Mouse (Mus musculus) adrenal gland, postnatal 4 days (tissue): ENCODE results near the gene Hist1h1t. TPM values are rescaled to one million over a fixed set of nuclear protein-coding genes. Genes with fewer than 3 reads are reported as not detected.
"Not testable (repeated sequence)": the region's sequence is repeated elsewhere in the genome, so short reads cannot be mapped to it uniquely, and the experiment has no call there.

ENCODE experiments used
- DNase-seq, 2 experiments: peaks; one replicate each; pipeline ENCODE4 v3.0.0; 2021 to 2022; ENCODE audit warnings: low spot score in 2 of 2, mixed read lengths in 2 of 2
- long read RNA-seq, 2 experiments: library from polyadenylated mRNA; stranded (forward); transcript quantifications; one replicate each; pipeline ENCODE4 v2.0.0; 2021
- total RNA-seq, 2 experiments: library from RNA; stranded (reverse); gene quantifications; 2 replicates each; pipeline ENCODE4 v1.2.3; 2021

The Hist1h1t gene
- total RNA-seq, result 1 to 10 TPM; 1.8 to 2.2 TPM
- long read RNA-seq, experiment 1, result 0 reads
- long read RNA-seq, experiment 2, result 0 reads

GRCm38 (mm10) chr13:23695514-23695913, at the start of gene Hist1h1t:
TSS of gene Hist1h1t (plus strand) at chr13:23695814.
- no peak for DNase-seq

DNA sequence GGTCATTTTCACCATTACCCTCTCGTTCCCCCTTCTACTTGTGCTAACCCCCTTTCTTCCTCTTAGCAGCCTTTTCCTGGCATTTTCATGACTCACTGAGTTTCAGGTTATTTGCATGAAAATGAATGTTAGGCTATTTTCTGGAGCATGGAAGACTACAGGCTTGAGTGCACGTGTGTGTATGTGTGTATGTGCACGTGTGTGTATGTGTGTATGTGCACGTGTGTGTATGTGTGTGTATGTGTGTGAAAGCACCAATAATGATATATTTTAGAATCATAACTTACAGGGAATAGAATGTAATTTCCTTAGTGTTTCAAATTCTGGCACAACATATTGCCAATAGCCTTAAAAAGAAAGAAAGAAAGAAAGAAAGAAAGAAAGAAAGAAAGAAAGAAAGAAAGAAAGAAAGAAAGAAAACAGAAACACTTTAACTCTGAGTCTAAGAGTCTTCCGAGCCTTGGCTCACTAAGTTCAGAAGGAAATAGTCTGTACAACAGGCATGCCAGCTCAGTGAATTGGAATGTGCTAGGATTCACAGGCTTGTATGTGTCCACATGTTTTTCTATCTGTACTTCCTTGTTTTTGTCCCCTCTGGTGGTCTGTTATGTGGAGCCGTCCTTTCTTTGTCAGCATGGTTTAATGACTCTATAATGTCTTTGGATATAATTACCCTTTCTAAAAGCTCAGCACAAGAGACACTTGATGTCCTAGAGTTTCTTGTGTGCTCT, 35.8 kb upstream of the Hist1h1t start:
- DNase-seq, result no peak

DNA sequence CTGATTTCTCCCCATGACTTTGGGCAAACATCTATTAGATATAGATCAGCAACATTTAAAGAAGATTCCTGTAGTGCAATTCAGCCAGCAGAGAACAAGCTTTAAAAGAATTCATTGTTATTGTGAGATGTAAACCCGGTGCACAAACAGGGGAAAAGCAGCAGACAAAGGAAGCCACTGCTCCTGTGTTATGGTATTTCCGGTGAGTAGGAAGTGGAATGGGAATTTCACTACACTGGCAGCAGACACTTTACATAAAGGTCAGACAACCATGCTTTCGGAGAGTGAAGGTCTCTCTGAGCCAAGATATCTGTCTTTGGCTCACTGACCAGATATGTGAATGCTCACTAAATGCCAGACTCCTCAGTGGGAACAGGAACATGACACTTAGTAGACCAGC, 33.1 kb upstream of the Hist1h1t start:
- no peak for DNase-seq

DNA sequence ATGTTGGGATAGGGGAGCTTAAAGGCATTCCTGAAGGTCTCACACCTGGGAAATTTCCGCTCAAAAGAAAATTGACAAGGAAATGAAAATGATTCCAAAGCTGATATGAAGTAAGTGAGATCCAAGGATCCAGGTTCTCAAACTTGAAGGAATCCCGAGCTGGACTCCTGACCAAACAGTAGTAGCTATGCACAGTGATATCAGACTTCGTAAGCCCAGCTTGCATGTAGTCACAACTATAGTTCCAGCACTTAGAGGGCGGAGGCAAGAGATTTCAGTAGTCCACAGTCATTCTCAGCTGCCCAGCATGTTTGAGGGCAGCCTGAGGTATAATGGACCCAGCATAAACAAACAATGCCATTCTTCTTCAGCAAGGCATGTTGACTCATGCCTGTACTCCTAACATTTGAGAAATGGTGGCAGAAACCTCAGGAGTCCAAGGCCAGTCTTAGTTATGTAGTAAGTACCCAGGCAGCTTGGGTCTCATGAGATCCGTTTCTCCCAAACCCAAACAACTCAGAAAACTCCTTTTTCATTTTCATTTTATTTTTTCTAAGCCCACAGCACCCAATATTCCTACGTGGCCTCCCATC, 13.5 kb upstream of the Hist1h1t start:
- DNase-seq, result no peak

DNA sequence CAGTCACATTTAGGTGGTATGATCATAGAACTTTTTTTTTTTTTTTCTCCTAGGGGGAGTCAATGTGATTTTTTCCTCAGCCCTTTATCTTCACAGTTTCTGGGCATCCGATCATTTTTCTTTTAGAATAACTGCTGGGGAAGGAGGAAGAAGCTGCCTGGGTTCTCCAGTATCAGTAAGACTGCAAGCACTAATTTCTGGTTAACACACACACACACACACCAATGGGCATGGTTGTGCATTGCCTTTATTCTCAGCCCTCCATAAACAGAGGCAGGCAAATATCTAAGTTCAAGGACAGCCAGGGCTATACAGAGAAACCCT, 13.0 kb upstream of the Hist1h1t start:
- no peak for DNase-seq

- DNase-seq, result not testable (repeated sequence)
Observed at GRCm38 (mm10) chr13:23682947-23683754, 12.5 kb upstream of the Hist1h1t start.

GRCm38 (mm10) chr13:23683755-23684281, 11.8 kb upstream of the Hist1h1t start, which contains the start of the genes Hist1h2ac and Hist1h2bc:
TSS of gene Hist1h2ac (minus strand) at chr13:23683948.
TSS of gene Hist1h2bc (plus strand) at chr13:23684199.
- DNase-seq, result peak in 1 of 2 experiments; percentile 59

DNA sequence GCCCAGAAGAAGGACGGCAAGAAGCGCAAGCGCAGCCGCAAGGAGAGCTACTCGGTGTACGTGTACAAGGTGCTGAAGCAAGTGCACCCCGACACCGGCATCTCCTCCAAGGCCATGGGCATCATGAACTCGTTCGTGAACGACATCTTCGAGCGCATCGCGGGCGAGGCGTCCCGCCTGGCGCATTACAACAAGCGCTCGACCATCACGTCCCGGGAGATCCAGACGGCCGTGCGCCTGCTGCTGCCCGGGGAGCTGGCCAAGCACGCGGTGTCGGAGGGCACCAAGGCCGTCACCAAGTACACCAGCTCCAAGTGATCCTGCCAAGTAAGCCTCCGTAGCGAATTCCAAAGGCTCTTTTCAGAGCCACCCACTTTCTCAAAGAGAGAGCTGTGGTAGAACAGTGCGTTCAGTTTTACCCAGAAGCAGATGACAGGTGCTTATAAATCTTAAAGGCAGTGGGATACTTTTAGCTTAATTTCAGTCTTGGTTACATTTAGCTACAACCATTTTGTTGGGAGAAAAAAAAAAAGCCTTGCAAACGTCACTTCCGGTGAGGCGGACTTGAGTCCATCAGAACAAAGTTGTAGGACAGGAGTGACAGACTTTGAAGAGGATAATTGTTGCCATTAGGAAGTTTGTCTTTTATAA, 11.2 kb upstream of the Hist1h1t start:
- not testable (repeated sequence) for DNase-seq

DNA sequence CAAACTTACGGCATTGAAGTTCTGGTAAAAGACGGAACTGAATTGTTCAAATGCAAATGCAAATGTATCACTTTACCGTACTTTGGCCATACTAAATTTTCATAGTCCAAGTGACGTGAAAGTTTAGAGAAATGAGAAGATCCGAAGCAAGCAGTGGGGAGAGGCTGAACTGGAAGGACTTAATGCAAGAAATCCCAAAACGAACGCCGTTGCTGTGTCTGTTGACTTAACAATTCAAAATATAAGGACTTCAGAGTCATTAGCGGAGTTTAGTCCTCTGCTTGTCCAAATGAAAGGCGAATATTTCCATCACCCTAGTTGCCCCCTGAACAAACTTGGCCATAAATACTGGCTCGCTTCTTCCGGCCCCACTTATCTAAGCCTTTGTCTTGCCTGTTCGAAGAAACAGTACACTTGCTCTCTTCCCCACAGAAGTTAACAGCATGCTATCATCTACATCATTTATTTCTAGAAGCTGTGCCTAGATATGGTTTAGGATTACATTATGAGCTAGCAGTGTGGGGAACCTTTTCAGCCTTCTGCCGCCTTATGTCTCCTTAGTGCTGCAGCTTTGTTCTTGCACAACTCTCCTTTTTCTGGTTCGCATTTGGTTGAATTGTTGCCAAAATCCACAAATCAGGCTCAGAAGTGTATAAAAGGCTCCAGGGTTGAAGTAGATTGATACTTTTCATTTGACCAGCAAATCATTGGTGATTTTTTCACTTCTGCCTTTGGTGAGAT, 10.3 kb upstream of the Hist1h1t start:
- no peak for DNase-seq

GRCm38 (mm10) chr13:23685966-23686365, 9.6 kb upstream of the Hist1h1t start:
- DNase-seq, result no peak

GRCm38 (mm10) chr13:23687181-23687580, 8.4 kb upstream of the Hist1h1t start:
- DNase-seq, result no peak

DNA sequence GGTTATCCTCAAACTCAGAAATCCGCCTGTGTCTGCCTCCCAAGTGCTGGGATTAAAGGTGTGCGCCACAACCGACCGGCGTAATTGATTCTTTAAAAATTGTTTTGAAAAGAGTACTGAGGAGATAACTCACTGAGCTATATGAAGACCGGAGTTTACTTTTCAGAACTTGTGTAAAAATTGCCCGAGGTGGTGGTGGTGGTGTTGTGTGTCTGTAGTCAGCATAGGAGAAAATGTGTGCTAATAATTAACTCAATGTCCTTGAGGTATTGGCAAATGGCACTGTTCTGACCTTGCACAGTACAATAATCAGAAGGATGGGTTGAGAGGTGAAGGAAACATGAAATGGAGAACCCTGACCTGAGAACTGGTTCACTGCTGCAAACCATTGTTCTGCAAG, 7.7 kb upstream of the Hist1h1t start:
- no peak for DNase-seq

- no peak for DNase-seq
Observed at GRCm38 (mm10) chr13:23688956-23689355, 6.7 kb upstream of the Hist1h1t start.

- no peak for DNase-seq
Observed at GRCm38 (mm10) chr13:23689459-23689858, 6.2 kb upstream of the Hist1h1t start.

- no peak for DNase-seq
Observed at GRCm38 (mm10) chr13:23693856-23694440, 1.7 kb upstream of the Hist1h1t start.

DNA sequence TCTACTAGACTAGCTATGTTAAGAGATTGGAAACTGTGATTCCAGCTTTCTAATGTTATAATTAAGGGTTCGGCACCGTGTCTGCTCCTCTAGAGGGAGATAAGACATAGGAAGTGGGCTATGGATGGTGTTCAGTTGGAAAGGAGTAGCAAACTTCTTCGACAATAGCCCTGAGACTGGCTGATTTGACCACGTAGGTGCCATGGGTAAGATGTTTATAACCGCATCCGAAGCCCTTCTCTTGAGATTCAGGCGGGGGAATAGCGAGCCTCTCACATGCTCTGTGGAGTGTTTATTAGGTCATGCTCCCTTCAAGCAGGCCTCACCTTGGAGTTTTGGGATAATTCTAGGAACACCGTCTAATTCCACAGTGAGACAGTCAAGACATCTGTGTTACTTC, 658 bp upstream of the Hist1h1t start:
- DNase-seq, result no peak

DNA sequence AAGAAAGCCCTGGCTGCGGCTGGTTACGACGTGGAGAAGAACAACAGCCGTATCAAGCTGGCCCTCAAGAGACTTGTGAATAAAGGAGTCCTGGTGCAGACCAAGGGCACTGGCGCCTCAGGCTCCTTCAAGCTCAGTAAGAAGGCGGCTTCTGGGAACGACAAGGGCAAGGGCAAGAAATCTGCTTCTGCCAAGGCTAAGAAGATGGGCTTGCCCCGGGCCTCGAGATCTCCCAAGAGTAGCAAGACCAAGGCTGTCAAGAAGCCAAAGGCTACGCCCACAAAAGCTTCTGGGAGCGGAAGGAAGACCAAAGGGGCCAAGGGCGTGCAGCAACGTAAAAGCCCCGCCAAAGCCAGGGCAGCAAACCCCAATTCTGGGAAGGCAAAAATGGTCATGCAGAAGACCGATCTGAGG, 454 bp downstream of the Hist1h1t start:
- DNase-seq, result no peak

- DNase-seq, result no peak
Observed at GRCm38 (mm10) chr13:23697491-23698299, 2.1 kb downstream of the Hist1h1t start.

DNA sequence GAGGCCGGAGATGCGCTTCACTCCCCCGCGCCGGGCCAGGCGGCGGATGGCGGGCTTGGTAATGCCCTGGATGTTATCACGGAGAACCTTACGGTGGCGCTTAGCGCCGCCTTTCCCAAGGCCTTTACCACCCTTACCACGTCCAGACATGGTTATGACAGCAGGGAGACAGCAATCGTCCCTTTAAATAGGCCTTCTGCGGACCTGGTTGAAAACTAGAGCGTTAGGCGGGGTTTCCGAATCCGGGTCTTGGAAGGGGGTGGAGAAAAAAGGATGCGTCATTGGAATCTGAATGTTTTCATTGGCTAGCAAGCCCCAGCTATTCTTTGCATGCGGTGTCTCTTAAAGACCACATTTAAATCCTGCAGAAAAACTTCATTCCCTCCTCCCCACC, 2.7 kb downstream of the Hist1h1t start, which contains the start of gene Hist1h4c:
TSS of gene Hist1h4c (minus strand) at position 155 of the 394 bp plus-strand sequence.
- DNase-seq, result peak; percentile 98 to 99
